Mouse (Mus musculus): ENCODE measurements around the gene Nipsnap2. TPM values are rescaled to one million over a fixed set of nuclear protein-coding genes. Genes with fewer than 3 reads are reported as not detected.
A peak's percentile ranks its signal among the peaks of the same experiment; 100 is the strongest.
"Not testable (repeated sequence)": the region's sequence is repeated elsewhere in the genome, so short reads cannot be mapped to it uniquely, and the experiment has no call there.

The Nipsnap2 gene
- polyA plus RNA-seq, 1 experiment: 15.2 TPM

DNA sequence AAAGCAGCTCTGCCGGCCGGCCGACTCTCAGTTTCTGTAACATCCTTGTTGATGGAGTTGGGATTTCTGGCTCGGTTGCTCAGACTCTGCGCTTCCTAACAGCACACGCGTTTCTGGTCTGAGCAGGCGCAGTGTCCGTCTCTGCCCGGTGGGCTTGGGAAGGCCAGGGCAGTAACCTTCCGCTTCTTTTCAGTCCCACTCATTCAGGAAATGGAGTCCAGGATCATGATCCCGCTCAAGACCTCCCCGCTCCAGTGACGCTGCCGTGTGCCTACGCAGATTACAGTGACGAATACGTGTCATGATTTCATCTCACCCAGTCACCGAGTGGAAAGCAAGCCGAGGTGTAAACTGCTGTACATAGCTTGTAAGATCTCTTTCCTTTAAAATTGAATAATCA lies 32.0 kb downstream of the Nipsnap2 start:
- Histone ChIP-seq H3K4me3 (replicated peaks) (no peak overlapping the region), H3K4me1 (no peaks in the 10 kb centered on the region), H3K36me3 (replicated peaks; ENCODE audit: low read length) (peaks cover 20% of the 10 kb centered on the region), H3K27me3 (replicated peaks) (no peaks in the 10 kb centered on the region), H3K9me3 (no peaks in the 10 kb centered on the region)
- TF ChIP-seq GATA1 (IDR thresholded peaks at IDR 0.05; ENCODE audit: borderline replicate concordance, low read length): no peak
- TF ChIP-seq FLI1 (IDR thresholded peaks at IDR 0.05; ENCODE audit: low read length): no peak

- Histone ChIP-seq H3K4me3 (replicated peaks) (no peak overlapping the region), H3K27me3 (replicated peaks) (no peaks in the 10 kb centered on the region), H3K9me3 (no peaks in the 10 kb centered on the region), H3K36me3 (replicated peaks; ENCODE audit: low read length) (peaks cover 18% of the 10 kb centered on the region), H3K4me1 (no peaks in the 10 kb centered on the region)
- TF ChIP-seq FLI1 (IDR thresholded peaks at IDR 0.05; ENCODE audit: low read length): no peak
- TF ChIP-seq GATA1 (IDR thresholded peaks at IDR 0.05; ENCODE audit: borderline replicate concordance, low read length): no peak
Measured at GRCm38 (mm10) chr5:129759929-129760480, 35.1 kb downstream of the Nipsnap2 start.

DNA sequence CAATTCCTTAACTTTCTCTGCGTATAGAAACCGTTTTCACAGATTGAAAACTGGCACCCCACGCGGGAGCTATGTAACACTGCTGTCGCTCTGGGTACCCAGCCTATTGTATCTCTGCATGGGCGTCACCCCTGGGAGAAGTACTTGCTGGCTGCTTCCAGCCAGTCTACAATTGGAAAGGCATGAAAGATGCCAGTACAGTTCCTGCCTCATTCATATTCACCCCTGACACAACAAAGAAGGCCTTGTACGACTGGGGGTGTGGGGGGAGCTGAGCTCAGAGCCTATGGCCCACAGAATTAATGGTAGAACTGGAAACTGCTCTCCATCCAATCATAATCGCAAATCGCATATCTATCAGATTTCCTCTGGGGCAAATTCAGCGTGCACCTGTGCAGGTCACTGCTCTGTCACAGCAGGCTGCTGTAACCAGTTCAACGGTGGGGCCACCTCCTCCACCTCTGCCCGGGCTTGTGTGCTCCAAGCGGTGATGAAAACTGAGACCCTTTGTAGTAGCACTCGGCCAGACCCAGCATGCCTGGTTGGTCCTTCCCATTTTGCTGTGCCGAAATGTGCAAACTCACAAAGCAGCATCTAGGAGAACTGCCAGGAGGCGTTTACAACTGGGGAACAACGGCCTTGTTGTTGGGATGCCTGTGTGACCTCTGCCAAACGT lies 37.1 kb downstream of the Nipsnap2 start:
- no peak for TF ChIP-seq FLI1 (IDR thresholded peaks at IDR 0.05; ENCODE audit: low read length)
- TF ChIP-seq GATA1 (IDR thresholded peaks at IDR 0.05; ENCODE audit: borderline replicate concordance, low read length): no peak
- Histone ChIP-seq H3K9me3 (no peaks in the 10 kb centered on the region), H3K36me3 (replicated peaks; ENCODE audit: low read length) (peaks cover 25% of the 10 kb centered on the region), H3K27me3 (replicated peaks) (no peaks in the 10 kb centered on the region), H3K4me1 (no peaks in the 10 kb centered on the region), H3K4me3 (replicated peaks) (no peak overlapping the region)

- H3K4me1 ChIP-seq: peaks cover 7% of the 10 kb centered on the region
- peaks cover 67% of the 10 kb centered on the region for H3K36me3 ChIP-seq (replicated peaks; ENCODE audit: low read length)
- H3K27me3 ChIP-seq (replicated peaks): no peaks in the 10 kb centered on the region
- H3K9me3 ChIP-seq: no peaks in the 10 kb centered on the region
- H3K4me3 ChIP-seq (replicated peaks): no peak overlapping the region
- TF ChIP-seq GATA1 (IDR thresholded peaks at IDR 0.05; ENCODE audit: borderline replicate concordance, low read length) (no peak), FLI1 (IDR thresholded peaks at IDR 0.05; ENCODE audit: low read length) (no peak)
Measured at GRCm38 (mm10) chr5:129770443-129771355, 45.8 kb downstream of the Nipsnap2 start.

- TF ChIP-seq FLI1 (IDR thresholded peaks at IDR 0.05; ENCODE audit: low read length) (no peak), GATA1 (IDR thresholded peaks at IDR 0.05; ENCODE audit: borderline replicate concordance, low read length) (no peak)
- Histone ChIP-seq H3K36me3 (replicated peaks; ENCODE audit: low read length) (peaks cover 68% of the 10 kb centered on the region), H3K9me3 (no peaks in the 10 kb centered on the region), H3K4me1 (peaks cover 18% of the 10 kb centered on the region), H3K27me3 (replicated peaks) (no peaks in the 10 kb centered on the region), H3K4me3 (replicated peaks) (no peak overlapping the region)
Measured at GRCm38 (mm10) chr5:129772433-129772832, 47.6 kb downstream of the Nipsnap2 start.

DNA sequence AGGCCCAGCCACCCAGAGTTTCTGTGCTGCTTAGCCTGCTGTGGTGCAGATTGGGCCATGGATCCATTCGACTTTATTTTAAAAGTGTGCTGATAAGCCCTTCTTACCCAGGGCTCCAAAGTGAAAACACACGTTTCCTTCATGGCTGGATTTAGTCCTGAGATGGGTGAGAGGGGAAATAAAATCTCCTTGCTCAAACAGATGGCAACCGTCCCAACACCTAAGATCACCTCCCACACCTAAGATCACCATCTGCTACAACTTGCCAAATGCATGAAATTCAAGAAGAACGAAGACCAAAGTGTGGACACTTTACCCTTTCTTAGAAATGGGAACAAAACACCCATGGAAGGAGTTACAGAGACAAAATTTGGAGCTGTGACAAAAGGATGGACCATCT lies 48.5 kb downstream of the Nipsnap2 start:
- not testable (repeated sequence) for H3K9me3 ChIP-seq; H3K27me3 ChIP-seq (replicated peaks); H3K4me3 ChIP-seq (replicated peaks)
- peaks cover 59% of the 10 kb centered on the region for H3K36me3 ChIP-seq (replicated peaks; ENCODE audit: low read length)
- peaks cover 21% of the 10 kb centered on the region for H3K4me1 ChIP-seq

- Histone ChIP-seq H3K4me3 (replicated peaks) (no peak overlapping the region), H3K9me3 (no peaks in the 10 kb centered on the region), H3K4me1 (peaks cover 34% of the 10 kb centered on the region), H3K36me3 (replicated peaks; ENCODE audit: low read length) (peaks cover 49% of the 10 kb centered on the region), H3K27me3 (replicated peaks) (no peaks in the 10 kb centered on the region)
- TF ChIP-seq FLI1 (IDR thresholded peaks at IDR 0.05; ENCODE audit: low read length): no peak
- no peak for TF ChIP-seq GATA1 (IDR thresholded peaks at IDR 0.05; ENCODE audit: borderline replicate concordance, low read length)
Measured at GRCm38 (mm10) chr5:129774661-129775060, 49.8 kb downstream of the Nipsnap2 start.

- Histone ChIP-seq H3K4me1 (peaks cover 41% of the 10 kb centered on the region), H3K27me3 (replicated peaks) (no peaks in the 10 kb centered on the region), H3K9me3 (no peaks in the 10 kb centered on the region), H3K4me3 (replicated peaks) (peak overlapping the region; percentile 94), H3K36me3 (replicated peaks; ENCODE audit: low read length) (peaks cover 20% of the 10 kb centered on the region)
- TF ChIP-seq FLI1 (IDR thresholded peaks at IDR 0.05; ENCODE audit: low read length): no peak
- TF ChIP-seq GATA1 (IDR thresholded peaks at IDR 0.05; ENCODE audit: borderline replicate concordance, low read length): no peak
Measured at GRCm38 (mm10) chr5:129778348-129778995, 53.6 kb downstream of the Nipsnap2 start.

DNA sequence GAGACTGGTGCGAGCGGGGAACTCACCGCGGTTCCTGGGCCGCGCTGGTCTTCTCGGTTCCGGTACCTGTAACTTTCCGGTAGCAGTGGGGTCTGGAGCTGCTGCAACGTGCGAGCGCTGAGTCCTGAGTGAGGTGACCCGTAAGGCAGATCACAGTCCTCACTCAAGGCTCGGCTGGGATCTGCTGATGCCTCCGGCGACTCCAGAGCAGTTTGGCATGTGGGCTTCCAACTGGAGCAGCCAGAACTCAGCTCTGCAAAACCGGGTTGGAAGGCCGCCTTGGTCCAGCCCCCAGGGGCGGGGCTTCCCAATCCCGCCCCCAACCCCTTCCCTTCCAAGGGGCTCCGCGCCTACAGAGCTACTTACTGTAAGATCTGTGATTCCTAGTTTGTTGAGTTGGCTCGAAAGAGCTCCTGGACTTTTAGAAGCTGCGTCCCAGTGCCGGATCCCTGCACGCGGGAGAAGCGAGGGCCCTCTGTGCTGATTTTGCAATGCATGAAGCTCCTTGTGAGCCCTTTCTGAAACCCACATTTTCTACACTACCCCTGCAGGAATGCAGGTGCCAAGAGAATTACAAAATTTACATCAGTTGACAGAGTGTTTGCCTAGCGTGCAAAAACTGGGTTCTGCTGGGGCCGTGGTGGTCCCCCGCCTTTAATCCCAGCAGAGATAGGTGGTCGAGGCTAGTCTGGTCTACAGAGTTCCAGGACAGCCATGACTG lies 54.3 kb downstream of the Nipsnap2 start:
- TF ChIP-seq FLI1 (IDR thresholded peaks at IDR 0.05; ENCODE audit: low read length) (no peak), GATA1 (IDR thresholded peaks at IDR 0.05; ENCODE audit: borderline replicate concordance, low read length) (no peak)
- H3K4me1 ChIP-seq: peaks cover 41% of the 10 kb centered on the region
- no peaks in the 10 kb centered on the region for H3K27me3 ChIP-seq (replicated peaks)
- H3K4me3 ChIP-seq (replicated peaks): peak overlapping the region; percentile 94
- peaks cover 20% of the 10 kb centered on the region for H3K36me3 ChIP-seq (replicated peaks; ENCODE audit: low read length)
- H3K9me3 ChIP-seq: no peaks in the 10 kb centered on the region

All from megakaryocyte, embryonic 14.5 days (primary cell).